Mouse (Mus musculus) bone marrow, adult 2 months (tissue): Measurements from ENCODE around the gene Sgk1. TPM values are rescaled to one million over a fixed set of nuclear protein-coding genes. Genes with fewer than 3 reads are reported as not detected.

ENCODE experiments used
- H3K27ac ChIP-seq: fragments of 200-500 bp; 2 replicates; pipeline ENCODE4 v1.5.1; 2012; ENCODE audit warnings: low read depth, mild to moderate bottlenecking, control low read depth, inconsistent platforms, low read length; ENCODE audit not compliant: control insufficient read depth, poor library complexity, insufficient read depth
- H3K4me1 ChIP-seq: fragments of 200-500 bp; 2 replicates; pipeline ENCODE4 v1.6.1; 2011; ENCODE audit warnings: low read length; ENCODE audit not compliant: control insufficient read depth, insufficient read depth
- H3K4me3 ChIP-seq: fragments of 200-500 bp; replicated peaks from 2 replicates; pipeline ENCODE3; 2011; ENCODE audit warnings: mild to moderate bottlenecking, low read depth, low read length, control low read depth; ENCODE audit not compliant: control insufficient read depth
- CTCF ChIP-seq: fragments of 200-500 bp; IDR thresholded peaks from 2 replicates; pipeline ENCODE4 v1.5.1; 2011; ENCODE audit warnings: low read length, control low read depth; ENCODE audit not compliant: control insufficient read depth, insufficient read depth
- POLR2A ChIP-seq: fragments of 200-500 bp; IDR thresholded peaks from 2 replicates; pipeline ENCODE4 v1.6.1; 2011; ENCODE audit warnings: low read depth, mild to moderate bottlenecking, control low read depth, low read length, borderline replicate concordance; ENCODE audit not compliant: control insufficient read depth
- WGBS: fragments of 180-500 bp; shearing (Covaris S2); methylation state at CpG from one replicate; pipeline ENCODE4 v1.1.7; 2018; 5-methylcytosine and 5-hydroxymethylcytosine counted together
- polyA plus RNA-seq: library from polyadenylated mRNA; stranded (reverse); fragments of >200 nt; gene quantifications from 2 replicates; pipeline ENCODE4 v1.2.4, GENCODE M21; 2011; ENCODE audit warnings: low replicate concordance; ENCODE audit not compliant: missing spikeins, insufficient read depth, insufficient read length

Gene Sgk1
- polyA plus RNA-seq, 1 experiment, result 17.1 TPM

GRCm38 (mm10) chr10:21979286-21979965, 97.4 kb downstream of the Sgk1 start:
- 83% methylated on average over 5 of the region's 5 CpGs for WGBS
- H3K4me1 ChIP-seq, result peaks cover 6% of the 10 kb centered on the region
- H3K4me3 ChIP-seq, result no peak overlapping the region
- no peak overlapping the region for H3K27ac ChIP-seq
- TF ChIP-seq CTCF (no peak), POLR2A (no peak)

GRCm38 (mm10) chr10:21980780-21981435, 98.9 kb downstream of the Sgk1 start:
- Histone ChIP-seq H3K4me3 (no peak overlapping the region), H3K27ac (no peak overlapping the region), H3K4me1 (peaks cover 6% of the 10 kb centered on the region)
- WGBS, result 78% methylated on average over 6 of the region's 6 CpGs
- TF ChIP-seq CTCF (no peak), POLR2A (no peak)

- Histone ChIP-seq H3K4me3 (no peak overlapping the region), H3K4me1 (no peaks in the 10 kb centered on the region; the same call in 1 of the 2 replicates), H3K27ac (no peak overlapping the region)
- TF ChIP-seq CTCF (no peak), POLR2A (no peak)
- 40% methylated on average over 2 of the region's 2 CpGs for WGBS
These were observed 100.3 kb downstream of the Sgk1 start for GRCm38 (mm10) chr10:21982303-21982702.

GRCm38 (mm10) chr10:21988489-21988888, 106.5 kb downstream of the Sgk1 start:
- no peaks in the 10 kb centered on the region for H3K4me1 ChIP-seq
- no peak overlapping the region for H3K27ac ChIP-seq
- WGBS, result 86% methylated on average over 5 of the region's 5 CpGs
- TF ChIP-seq POLR2A (no peak), CTCF (no peak)
- H3K4me3 ChIP-seq, result no peak overlapping the region

- Histone ChIP-seq H3K27ac (peak overlapping the region; percentile 30; the same call in 1 of the 2 replicates), H3K4me1 (no peaks in the 10 kb centered on the region), H3K4me3 (peak overlapping the region; percentile 72)
- WGBS, result 7% methylated on average over 17 of the region's 17 CpGs
- TF ChIP-seq CTCF (peak; percentile 50; the same call in 1 of the 2 replicates), POLR2A (no peak)
These were observed 109.4 kb downstream of the Sgk1 start for GRCm38 (mm10) chr10:21991351-21991840.

- WGBS, result 4% methylated on average over 17 of the region's 17 CpGs
- H3K27ac ChIP-seq, result peak overlapping the region; percentile 73
These were observed 110.2 kb downstream of the Sgk1 start for GRCm38 (mm10) chr10:21991986-21992833.

GRCm38 (mm10) chr10:21992834-21993514, 111.0 kb downstream of the Sgk1 start:
- WGBS, result 1% methylated on average over 30 of the region's 30 CpGs
- no peaks in the 10 kb centered on the region for H3K4me1 ChIP-seq
- peak overlapping the region; percentile 73 for H3K27ac ChIP-seq
- peak; percentile 48; the same call in 1 of the 2 replicates for TF ChIP-seq POLR2A
- peak; percentile 66 for TF ChIP-seq CTCF
- peak overlapping the region; percentile 62 for H3K4me3 ChIP-seq

More at GRCm38 (mm10) chr10:21991986-21992833, 110.2 kb downstream of the Sgk1 start:
- TF ChIP-seq CTCF, result no peak
- no peak for TF ChIP-seq POLR2A
- Histone ChIP-seq H3K4me1 (no peaks in the 10 kb centered on the region), H3K4me3 (peak overlapping the region; percentile 72)
